Mouse (Mus musculus) heart, adult 8-10 months (tissue): ENCODE results near the gene Rbm3. TPM values are rescaled to one million over a fixed set of nuclear protein-coding genes. Genes with fewer than 3 reads are reported as not detected.

Experiments
- DNase-seq: peaks from one replicate; pipeline ENCODE4 v3.0.0; 2022; ENCODE audit warnings: low spot score
- total RNA-seq, 4 experiments: library from RNA; stranded (reverse); gene quantifications; 2 replicates each; pipeline ENCODE4 v1.2.4; 2022

Gene Rbm3
- 100 to 1,000 TPM in 1 of 4 experiments, 10 to 100 TPM in 3; 38.2 to 113 (median 59.5) TPM for total RNA-seq

DNA sequence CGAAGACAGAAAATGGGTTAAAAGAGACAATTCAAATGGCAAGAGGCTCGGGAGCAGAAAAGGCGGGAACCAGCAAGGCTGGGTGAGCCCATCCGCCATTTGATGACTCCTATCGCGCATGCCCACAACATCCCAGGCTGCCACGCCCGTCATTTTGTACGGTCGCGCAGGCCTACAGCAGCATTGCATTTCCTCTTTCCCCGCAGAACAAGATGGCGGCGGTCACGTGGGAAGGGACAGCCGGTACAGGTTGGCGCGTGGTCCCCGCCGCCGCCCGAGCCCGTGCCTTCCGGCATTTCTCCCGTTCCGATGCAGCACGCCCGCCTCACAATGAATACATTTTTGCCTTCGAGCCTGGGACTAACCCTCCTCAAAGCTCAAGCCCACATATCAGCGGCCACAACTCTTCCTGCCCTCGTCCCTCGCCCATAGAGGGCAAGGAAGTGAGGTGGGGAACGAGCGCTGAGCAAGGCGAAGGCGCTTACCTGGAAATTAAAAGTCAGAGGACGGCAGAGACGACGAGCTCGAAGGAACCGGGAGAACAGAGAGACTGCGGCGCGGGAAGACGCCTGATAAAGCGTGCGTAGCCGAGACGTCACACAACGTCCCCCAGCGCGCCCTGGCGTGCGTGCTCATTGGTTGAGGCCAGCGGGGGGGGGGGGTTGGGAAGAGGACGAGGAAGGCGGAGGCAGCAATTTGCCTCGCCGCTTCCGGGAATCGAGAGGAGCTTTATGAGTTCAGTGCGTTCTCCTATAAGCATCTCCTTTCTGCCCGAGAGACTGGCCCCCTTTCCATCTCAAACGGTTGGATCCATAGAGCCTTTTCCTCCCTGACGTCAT lies at the start of gene Rbm3:
Gene Rbm3 (minus strand): TSS at position 728 of the 839 bp plus-strand sequence.
- peak; percentile 87 for DNase-seq

GRCm38 (mm10) chrX:8193419-8193723 lies 47.7 kb upstream of the Rbm3 start, which contains the start of gene Ebp:
Gene Ebp, minus strand, starts transcription at chrX:8193512.
- no peak for DNase-seq

- peak; percentile 84 for DNase-seq
Observed at GRCm38 (mm10) chrX:8192640-8193418, 47.1 kb upstream of the Rbm3 start.

DNA sequence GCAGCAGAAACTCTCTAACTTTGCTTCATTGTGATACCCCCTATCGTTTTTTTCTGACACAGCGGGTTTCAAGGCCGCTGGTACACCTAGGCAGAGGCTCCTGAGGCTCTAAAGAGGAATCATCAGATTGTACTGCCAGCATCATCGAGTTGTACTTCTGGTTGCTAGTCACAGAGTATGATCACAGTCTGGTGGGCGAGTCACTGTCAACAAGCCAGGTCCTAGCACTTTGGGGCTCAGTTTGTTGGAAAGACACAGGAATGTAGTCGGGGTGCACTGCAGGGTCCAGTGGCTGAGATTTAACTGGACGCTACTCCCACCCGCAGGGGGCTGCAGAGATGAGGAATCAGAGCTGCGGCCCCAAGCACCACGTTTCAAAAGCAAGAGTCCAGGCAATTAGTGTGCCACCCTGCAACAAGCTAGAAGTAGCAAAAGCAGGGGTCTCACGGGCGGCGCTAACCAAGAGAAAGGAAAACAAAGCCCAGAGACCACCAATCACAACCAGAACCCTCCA lies 46.5 kb upstream of the Rbm3 start:
- no peak for DNase-seq

GRCm38 (mm10) chrX:8182871-8183540 lies 37.3 kb upstream of the Rbm3 start:
- DNase-seq = no peak

DNA sequence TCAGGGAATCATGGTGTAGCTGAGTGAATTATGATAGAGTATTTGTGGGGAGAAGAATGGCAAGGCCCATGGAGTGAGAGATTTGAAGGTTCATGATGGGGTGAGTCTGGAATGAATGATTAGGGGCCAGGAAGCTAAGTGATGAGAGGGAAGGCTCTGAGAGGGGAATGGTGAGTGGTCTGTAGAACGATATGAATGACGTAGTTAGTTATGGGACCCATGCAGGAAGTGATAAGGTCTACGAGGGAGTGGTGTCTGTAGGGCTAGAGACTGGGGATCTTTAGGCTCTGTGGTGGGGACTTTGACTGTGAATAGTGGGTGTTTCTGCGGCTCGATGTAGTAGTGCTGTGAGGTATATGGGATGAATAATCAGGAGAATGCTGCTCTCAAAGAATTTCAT lies 34.0 kb upstream of the Rbm3 start:
- no peak for DNase-seq

GRCm38 (mm10) chrX:8178871-8179270 lies 33.2 kb upstream of the Rbm3 start:
- no peak for DNase-seq

GRCm38 (mm10) chrX:8175504-8176385 lies 30.1 kb upstream of the Rbm3 start, which contains the start of gene Tbc1d25:
Gene Tbc1d25, minus strand, starts transcription at chrX:8176181.
- DNase-seq = peak; percentile 83

GRCm38 (mm10) chrX:8175169-8175503 lies 29.5 kb upstream of the Rbm3 start:
- DNase-seq = no peak

- no peak for DNase-seq
Observed at GRCm38 (mm10) chrX:8167716-8168647, 22.3 kb upstream of the Rbm3 start.

DNA sequence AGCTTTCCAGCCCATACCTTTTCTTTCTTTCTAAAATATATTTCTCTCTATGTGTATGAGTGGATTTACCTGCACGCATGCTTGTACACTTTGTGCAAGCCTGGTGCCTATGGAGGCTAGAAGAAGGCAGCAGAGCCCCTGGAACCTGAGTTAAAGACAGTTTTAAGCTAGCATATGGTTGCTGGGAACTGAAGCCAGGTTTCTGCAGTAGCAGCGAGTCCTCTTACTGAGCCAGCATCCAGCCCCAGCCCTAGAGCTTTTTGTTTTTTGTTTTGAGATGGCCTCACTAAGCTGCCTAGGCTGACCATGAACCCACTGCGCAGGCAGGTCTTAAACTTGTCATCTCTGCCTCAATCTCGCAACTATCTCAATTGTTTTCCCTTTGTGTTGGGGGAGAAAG lies 18.8 kb upstream of the Rbm3 start:
- no peak for DNase-seq

GRCm38 (mm10) chrX:8163076-8163475 lies 17.4 kb upstream of the Rbm3 start:
- no peak for DNase-seq

DNA sequence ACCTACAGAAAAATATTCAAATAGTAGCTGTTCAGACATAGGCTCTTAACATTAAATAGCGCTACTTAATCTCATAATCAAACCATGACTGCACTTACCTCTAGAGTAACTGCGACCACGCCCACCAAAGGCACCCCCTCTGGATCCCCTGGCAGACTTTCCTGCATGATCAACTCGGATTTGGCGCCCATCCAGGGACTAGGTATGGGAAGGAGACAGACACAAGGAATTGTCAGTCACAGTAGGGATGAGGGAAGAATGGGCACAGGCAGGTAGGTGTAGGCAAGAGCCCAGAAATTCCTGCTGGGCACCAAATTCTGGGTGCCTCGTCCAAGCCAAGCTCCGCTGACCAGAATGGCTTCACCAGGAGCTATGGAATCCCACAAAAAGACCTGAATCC lies 1.9 kb downstream of the Rbm3 start:
- no peak for DNase-seq

DNA sequence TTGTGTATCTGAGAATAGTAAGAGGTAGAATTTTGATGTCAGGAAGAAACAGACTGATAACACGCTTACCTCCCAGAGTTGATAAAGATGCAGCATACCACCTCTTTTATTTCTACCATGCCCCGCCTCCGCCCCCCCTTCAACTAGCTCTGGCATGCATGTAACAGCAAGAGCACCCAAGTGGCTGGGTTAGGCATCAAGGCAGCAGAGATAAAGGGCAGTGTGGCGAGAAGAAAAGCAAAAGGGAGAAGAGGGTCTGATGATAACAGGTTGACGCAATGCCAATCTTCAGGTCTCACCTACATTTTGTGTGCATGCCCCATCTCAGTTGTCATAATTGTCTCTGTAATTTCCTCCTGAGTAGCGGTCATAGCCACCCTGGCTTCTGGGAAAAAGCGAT lies 2.7 kb downstream of the Rbm3 start:
- no peak for DNase-seq

DNA sequence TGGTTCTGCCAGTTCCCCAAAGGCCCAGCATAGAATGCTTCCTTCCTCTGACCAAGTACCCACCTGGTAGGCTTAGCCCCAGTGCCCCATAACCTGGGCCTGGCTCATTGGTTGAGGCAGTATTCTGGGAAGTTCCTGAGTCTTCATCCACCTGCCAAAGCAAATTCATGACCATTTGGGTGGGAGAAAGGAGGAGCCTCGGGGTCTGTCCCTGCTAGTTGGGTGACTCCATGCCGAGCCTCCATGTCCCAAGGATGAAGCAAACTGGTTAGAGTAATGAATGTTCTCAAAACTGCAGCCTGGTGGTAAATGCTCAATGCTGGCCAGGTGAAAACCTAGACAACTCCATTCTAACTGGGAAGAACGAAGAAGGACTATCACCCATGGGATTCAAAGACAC lies 4.6 kb downstream of the Rbm3 start:
- no peak for DNase-seq

GRCm38 (mm10) chrX:8140446-8140845 lies 5.2 kb downstream of the Rbm3 start:
- DNase-seq = no peak

DNA sequence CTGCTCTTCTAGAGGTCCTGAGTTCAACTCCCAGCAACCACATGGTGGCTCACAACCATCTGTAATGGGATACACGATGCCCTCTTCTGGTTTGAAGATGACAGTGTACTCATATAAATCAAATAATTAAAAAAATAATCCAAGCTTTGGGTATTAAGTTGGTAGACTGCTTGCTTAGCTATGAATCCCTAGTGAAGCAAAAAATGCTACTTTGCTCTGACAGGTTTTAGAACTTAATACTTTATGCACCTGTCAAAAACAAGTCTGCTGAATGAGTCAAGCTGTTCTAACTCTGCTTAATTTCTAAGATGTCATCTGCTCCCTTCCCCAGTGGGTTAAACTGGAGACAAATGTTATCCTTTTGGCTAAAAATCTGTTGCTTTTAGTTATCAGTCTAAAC lies 6.2 kb downstream of the Rbm3 start:
- DNase-seq = no peak

- DNase-seq = no peak
Observed at GRCm38 (mm10) chrX:8135886-8136285, 9.8 kb downstream of the Rbm3 start.

GRCm38 (mm10) chrX:8132017-8132976 lies 13.4 kb downstream of the Rbm3 start, which contains the start of gene Wdr13:
Gene Wdr13, minus strand, starts transcription at chrX:8132892.
- DNase-seq = peak; percentile 89
